Mouse (Mus musculus) adrenal gland, postnatal 4 days (tissue): ENCODE results near the gene Acvr2b. TPM values are rescaled to one million over a fixed set of nuclear protein-coding genes. Genes with fewer than 3 reads are reported as not detected.
A peak's percentile ranks its signal among the peaks of the same experiment; 100 is the strongest.
"Not testable (repeated sequence)": the region's sequence is repeated elsewhere in the genome, so short reads cannot be mapped to it uniquely, and the experiment has no call there.

Experiments
- DNase-seq, 2 experiments: peaks; one replicate each; pipeline ENCODE4 v3.0.0; 2021 to 2022; ENCODE audit warnings: low spot score in 2 of 2, mixed read lengths in 2 of 2
- long read RNA-seq, 2 experiments: library from polyadenylated mRNA; stranded (forward); transcript quantifications; one replicate each; pipeline ENCODE4 v2.0.0; 2021
- total RNA-seq, 2 experiments: library from RNA; stranded (reverse); gene quantifications; 2 replicates each; pipeline ENCODE4 v1.2.3; 2021

Gene Acvr2b
- total RNA-seq: 10 to 100 TPM; 15.6 to 17.6 TPM
- long read RNA-seq, experiment 1, transcript Acvr2b-205 (11 exons, 3,175 nt): major isoform, 8 of 13 reads
- long read RNA-seq, experiment 1, partial matches to known transcripts: 2 of 13 reads
- long read RNA-seq, experiment 1, other reads (novel, unspliced or antisense): 1 of 13 reads
- long read RNA-seq, experiment 2, transcript Acvr2b-205 (11 exons, 3,175 nt): major isoform, 17 of 25 reads
- long read RNA-seq, experiment 2, partial matches to known transcripts: 1 of 25 reads
- long read RNA-seq, experiment 2, other reads (novel, unspliced or antisense): 5 of 25 reads

- peak; percentile 78 to 88 for DNase-seq
Measured at GRCm38 (mm10) chr9:119401801-119402214, at the start of gene Acvr2b. Gene Acvr2b, plus strand, starts transcription at chr9:119402118.

DNA sequence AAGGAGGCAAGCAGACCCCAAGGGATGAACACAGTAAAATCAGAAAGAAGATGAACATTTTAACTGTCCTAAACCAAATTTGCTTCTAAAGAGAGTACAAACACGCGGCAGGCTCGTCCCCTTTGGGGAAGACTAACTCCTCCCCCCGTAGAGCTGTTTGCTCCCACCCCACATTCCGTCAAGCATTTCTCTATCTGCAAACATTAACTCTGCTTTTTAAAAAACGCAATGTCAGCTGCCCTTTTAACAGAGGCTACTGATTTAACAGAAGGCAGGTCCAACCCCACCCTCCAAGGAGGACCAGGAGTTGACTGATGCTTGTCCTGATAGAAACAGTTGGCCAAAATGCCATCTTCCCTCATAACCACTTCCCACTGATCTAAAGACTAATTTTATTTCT, 48.0 kb upstream of the Acvr2b start:
- no peak for DNase-seq

- DNase-seq: no peak
Measured at GRCm38 (mm10) chr9:119355943-119356342, 46.0 kb upstream of the Acvr2b start.

- peak; percentile 84 to 86 for DNase-seq
Measured at GRCm38 (mm10) chr9:119357331-119358057, 44.4 kb upstream of the Acvr2b start, which contains the start of gene Xylb. Gene Xylb, plus strand, starts transcription at chr9:119357381.

DNA sequence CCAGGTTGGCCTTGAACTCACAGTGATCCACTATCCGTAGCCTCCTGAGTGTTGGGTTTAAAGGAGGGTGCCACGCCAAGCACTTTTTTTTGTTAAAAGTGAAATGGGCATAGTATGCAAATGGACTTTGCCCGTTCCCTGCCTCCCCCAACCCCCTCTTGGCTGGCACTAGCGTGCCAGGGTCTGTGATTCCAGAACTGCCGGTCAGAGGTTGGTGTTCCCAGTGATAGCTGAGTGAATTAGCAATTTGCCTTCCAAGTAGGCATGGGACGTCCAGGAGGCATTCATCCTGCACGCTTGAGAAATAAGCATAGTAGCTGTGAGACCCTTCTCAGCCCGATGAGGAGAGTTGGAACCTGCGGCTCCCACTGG, 43.9 kb upstream of the Acvr2b start:
- DNase-seq: no peak

GRCm38 (mm10) chr9:119361416-119361815, 40.5 kb upstream of the Acvr2b start:
- no peak for DNase-seq

- no peak for DNase-seq
Measured at GRCm38 (mm10) chr9:119363229-119363628, 38.7 kb upstream of the Acvr2b start.

DNA sequence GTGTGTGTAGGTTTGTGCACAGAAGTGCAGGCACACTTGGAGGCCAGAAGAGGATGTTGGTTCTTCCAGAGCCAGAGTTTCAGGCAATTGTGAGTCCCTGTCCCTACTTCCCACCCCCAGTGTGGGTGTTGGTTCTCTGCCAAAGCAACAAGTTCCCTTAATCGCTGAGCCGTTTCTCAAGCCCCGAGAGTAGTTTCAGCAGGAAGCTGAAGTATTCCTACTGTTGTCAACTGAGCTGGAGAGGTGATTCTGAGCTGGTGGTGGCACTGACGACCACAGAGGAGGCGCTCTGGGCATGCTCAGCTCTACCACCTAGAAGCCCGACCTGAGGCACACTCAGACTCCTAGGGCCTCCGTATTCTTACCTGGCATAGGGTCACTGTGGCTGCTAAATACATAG, 36.6 kb upstream of the Acvr2b start, which contains the start of gene Slc22a14:
TSS of gene Slc22a14 (minus strand) at position 270 of the 400 bp plus-strand sequence.
- no peak for DNase-seq

DNA sequence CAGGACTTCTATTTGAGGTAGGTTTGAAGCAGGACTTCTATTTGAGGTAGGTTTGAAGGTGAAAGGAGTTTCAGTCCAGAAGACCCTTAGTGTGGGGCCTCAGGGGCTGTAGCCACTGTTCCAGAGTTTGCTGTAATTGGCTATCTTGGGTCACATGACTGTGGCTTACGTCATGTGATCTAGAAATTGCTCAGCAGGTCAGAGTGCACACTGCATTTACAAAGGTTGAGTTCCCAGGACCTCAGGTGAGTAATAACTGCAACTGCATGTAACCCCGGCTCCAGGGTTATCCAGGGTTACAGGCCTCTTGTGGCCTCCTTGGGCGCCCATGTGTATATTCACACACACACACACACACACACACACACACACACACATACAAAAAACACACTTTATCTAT, 33.6 kb upstream of the Acvr2b start:
- no peak for DNase-seq

DNA sequence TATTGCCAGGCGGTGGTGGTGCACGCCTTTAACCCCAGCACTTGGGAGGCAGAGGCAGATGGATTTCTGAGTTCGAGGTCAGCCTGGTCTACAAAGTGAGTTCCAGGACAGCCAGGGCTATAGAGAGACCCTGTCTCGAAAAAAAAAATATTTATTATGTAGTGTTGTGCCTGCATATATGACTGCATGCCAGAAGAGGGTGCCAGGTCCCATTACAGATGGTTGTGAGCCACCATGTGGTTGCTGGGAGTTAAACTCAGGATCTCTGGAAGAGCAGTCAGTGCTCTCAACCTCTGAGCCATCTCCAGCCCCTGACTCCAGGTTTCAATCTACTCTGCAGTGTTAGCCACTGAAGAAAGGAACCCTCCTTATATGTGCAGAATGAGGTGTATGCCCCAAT, 31.1 kb upstream of the Acvr2b start:
- not testable (repeated sequence) for DNase-seq

- no peak for DNase-seq
Measured at GRCm38 (mm10) chr9:119371251-119371650, 30.7 kb upstream of the Acvr2b start.

DNA sequence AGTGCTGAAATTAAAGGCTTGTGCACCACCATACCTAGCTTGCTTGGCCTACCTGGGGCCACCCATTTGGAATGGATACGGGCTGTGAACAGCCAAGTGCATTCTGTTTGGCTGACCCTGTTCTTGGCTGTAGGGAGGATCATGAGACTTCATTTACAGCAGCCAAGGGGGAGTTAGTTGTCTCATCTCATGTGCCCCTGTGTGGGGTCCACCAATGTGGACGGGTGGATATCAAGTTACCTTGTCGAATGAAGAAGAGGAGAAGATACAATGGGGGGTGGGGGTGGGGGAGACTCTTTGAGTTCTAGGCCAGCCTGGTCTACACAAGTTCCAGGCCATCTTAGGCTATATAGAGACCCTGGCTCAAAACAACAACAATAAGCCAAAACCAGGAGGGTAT, 26.9 kb upstream of the Acvr2b start:
- no peak for DNase-seq

DNA sequence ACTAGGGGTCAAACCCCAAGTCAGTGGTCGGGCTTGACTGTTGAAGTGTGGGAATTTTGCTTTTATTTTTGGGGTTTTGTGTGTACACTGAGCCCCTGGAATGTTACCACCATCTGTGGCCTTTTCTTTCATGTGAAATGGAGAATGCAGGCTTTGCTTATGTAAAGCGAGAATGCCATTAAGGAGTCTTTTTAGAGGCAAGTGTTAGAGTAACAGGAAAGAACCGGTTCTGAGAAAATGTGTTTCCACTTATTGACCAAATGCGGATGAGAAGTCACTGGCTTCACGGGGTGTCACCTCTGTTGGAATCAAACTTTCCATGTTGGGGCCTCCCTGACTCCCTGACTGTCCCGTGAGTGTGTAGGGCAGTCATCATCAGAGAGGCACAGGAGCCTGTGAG, 26.4 kb upstream of the Acvr2b start:
- no peak for DNase-seq

DNA sequence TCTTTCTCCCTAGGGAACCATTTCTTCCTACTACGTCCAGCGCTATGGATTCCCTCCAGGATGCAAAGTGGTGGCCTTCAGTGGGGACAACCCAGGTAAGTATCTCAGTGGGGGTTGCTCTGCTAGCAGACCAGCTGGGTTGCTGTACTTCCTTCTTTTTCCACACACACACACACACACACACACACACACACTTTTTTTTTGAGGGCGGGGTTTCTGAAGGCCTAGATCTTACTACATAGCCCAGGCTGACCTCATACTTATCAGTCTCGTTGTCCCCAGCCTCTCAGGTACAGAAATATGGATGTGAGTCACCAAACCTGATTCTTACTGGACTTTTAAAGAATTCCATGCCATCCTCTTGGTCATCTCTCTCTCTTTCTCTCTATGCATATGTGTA, 23.7 kb upstream of the Acvr2b start:
- DNase-seq: no peak

- DNase-seq: no peak
Measured at GRCm38 (mm10) chr9:119382603-119383002, 19.3 kb upstream of the Acvr2b start.

DNA sequence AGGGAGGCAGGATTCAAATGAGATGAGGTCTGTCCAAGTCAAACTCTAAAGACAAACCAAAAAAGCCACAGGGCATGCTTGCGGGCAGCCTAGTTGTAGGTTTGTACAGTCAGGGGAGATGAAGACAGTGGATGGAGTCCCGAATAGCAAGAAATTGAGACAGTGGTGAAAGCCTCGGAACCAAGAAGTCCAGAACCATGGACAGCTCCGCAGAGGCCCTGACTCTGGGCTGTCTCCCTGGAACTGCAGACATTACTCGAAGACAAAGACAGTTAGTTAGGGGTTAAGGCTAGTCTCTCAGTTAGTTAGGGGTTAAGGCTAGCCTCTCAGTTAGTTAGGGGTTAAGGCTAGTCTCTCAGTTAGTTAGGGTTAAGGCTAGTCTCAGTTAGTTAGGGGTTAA, 13.0 kb upstream of the Acvr2b start:
- DNase-seq: no peak

DNA sequence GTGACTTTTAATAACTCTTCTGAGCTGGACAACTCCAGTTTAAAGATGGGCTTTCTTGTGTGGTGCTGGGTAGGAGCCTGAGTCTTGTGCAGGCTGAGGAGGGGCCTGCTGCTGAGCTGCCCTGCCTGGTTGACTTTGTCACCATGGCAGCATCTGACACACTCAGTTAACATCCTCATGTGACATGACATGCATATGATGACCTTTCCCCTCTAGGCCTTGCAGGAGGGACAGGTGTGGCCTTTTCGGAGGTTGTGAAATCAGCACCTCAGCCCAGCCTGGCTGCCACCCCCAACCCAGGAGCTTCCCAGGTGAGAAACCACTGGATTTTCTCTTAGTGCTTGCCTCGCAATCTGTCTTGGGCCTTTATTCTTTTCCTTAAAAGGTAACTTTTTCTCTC, 11.7 kb upstream of the Acvr2b start:
- DNase-seq: no peak

DNA sequence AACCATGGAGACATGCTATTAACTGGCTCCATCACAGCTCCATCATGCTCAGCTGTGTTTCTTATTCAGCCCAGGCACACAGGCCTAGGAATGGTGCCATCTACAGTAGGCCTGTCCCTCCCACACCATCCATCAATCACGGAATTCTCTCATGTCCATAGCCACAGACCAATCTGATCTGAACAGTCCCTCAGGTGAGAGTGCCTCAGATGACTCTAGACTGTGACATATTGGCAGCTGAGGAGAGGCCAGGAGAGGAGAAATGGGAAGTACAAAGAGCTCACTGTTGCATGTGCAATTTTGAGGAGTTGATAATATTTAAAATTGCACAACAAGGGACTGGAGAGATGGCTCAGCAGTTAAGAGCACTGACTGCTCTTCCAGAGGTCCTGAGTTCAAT, 7.1 kb upstream of the Acvr2b start:
- DNase-seq: no peak

DNA sequence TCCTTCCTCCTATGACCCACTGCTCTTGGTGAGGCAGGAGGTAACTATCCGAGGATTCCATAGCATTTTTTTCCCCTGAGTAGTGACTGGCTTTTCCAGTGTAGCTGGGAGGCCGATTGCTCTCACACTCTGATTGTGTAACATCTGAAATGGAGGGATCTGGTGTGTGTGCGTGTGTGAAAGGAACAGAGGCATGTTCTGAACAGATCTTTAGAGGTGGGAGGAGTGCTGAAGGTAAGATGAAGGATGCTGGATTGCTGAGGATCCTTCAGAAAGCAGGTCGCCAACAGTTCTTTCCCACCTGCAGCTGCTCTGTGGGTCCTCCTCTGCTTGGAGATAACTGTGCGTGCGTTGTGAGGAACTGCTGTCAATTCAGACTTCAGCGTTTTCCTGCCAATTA, 567 bp upstream of the Acvr2b start:
- DNase-seq: no peak

DNA sequence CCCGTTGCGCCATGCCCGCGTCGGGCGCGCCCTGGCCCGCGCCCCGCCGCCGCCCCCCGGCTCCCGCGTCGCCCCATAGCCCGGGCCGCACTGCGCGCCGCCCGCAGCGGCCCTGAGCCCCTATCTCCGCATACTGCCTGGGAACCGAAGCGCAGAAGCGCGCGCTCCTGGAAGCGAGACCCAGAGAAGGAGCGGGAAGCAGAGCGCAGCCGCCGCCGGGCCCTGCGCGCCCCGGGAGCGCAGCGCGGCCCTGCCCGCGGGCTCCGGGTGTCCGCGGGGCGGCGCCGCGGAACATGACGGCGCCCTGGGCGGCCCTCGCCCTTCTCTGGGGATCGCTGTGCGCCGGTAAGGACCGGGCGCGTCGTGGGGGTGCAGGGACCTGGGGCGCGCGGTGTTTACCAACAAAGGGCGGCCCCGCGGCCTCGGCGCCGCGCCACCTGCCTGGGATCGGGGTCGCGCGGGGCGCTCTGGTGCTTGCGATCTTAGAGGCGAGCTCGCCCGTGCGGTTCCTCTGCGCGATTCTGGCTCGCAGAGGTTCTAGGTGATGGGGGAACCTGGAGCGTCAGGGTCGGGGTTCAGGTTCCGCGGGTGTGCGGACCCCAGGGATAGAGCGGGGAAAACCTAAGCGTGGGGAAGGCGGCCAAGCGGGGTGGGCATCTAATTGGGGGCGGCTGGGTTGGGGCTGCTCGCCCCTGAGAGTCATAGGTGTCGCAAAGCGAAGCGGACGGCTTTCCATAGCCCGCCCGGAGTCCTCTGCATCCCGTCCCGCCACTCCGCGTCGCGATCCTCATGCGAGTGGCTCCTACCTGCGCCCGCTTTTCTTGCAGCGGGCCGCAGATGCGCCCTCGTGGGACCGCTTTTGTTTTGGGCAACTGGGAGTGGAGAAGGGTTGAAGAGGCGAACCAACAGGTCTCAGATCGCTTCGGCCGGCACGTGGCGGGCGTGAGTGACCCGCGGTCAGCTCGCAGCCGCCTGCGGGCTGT, 626 bp downstream of the Acvr2b start:
- DNase-seq: peak in 1 of 2 experiments; percentile 32

GRCm38 (mm10) chr9:119403236-119403641, 1.3 kb downstream of the Acvr2b start:
- no peak for DNase-seq
